10 mouse cellular contexts compared by ENCODE assay signal in genomic region chr14:17020603-17021356, GRCm38 (mm10).
A peak's percentile ranks its signal among the peaks of the same experiment; 100 is the strongest.
DNase-seq lines count a peak whose midpoint lies in the region; ATAC-seq and TF ChIP-seq lines count a peak whose summit lies in the region.
"Had no signal": no experiment of that assay in that cellular context is flagged by ENCODE, and none has a peak within 500 bp of the region (broad histone marks: within the 10 kb centered on the region; RNA-seq: fewer than 3 reads in every experiment).

No protein-coding gene starts in this region.

- WGBS in kidney, embryonic 14.5 days = 43% methylated on average over 4 of the region's 4 CpGs
- WGBS in hindbrain, postnatal 0 days = 36% methylated on average over 4 of the region's 4 CpGs
- 17% methylated on average over 4 of the region's 4 CpGs for WGBS in neural tube, embryonic 15.5 days

- H3K4me3 ChIP-seq in kidney, embryonic 14.5 days (ENCODE audit: low read length) = no peak overlapping the region
- H3K4me3 ChIP-seq in hindbrain, postnatal 0 days (ENCODE audit: low read length) = no peak overlapping the region
- no peak overlapping the region for H3K4me3 ChIP-seq in neural tube, embryonic 15.5 days (replicated peaks)

- no peaks in the 10 kb centered on the region for H3K36me3 ChIP-seq in kidney, embryonic 14.5 days (ENCODE audit: control insufficient read depth, insufficient read depth, low read length)
- no peaks in the 10 kb centered on the region for H3K36me3 ChIP-seq in hindbrain, postnatal 0 days (ENCODE audit: insufficient read depth, low read length)
- no peaks in the 10 kb centered on the region for H3K36me3 ChIP-seq in neural tube, embryonic 15.5 days

- no peak overlapping the region for H3K4me2 ChIP-seq in kidney, embryonic 14.5 days (replicated peaks; ENCODE audit: low read depth, low read length)
- no peak overlapping the region for H3K4me2 ChIP-seq in hindbrain, postnatal 0 days (ENCODE audit: low read depth, low read length)
- no peak overlapping the region for H3K4me2 ChIP-seq in neural tube, embryonic 15.5 days

- H3K27me3 ChIP-seq in kidney, embryonic 14.5 days (ENCODE audit: control insufficient read depth, insufficient read depth, low read length) = no peaks in the 10 kb centered on the region
- H3K27me3 ChIP-seq in hindbrain, postnatal 0 days (ENCODE audit: insufficient read depth, low read length) = no peaks in the 10 kb centered on the region
- H3K27me3 ChIP-seq in neural tube, embryonic 15.5 days (replicated peaks) = no peaks in the 10 kb centered on the region

- TF ChIP-seq CTCF in hindbrain, postnatal 0 days (IDR thresholded peaks at IDR 0.05; ENCODE audit: low read depth) = no peak

- H3K9ac ChIP-seq in kidney, embryonic 14.5 days (ENCODE audit: low read depth, low read length) = no peak overlapping the region
- no peak overlapping the region for H3K9ac ChIP-seq in hindbrain, postnatal 0 days (replicated peaks; ENCODE audit: low read length)
- no peak overlapping the region for H3K9ac ChIP-seq in neural tube, embryonic 15.5 days (replicated peaks)

- ATAC-seq in kidney, embryonic 14.5 days (ENCODE audit: low FRiP score, low TSS enrichment) = no peak
- peak; percentile 62; the same call in 1 of the 2 replicates for ATAC-seq in hindbrain, postnatal 0 days
- ATAC-seq in neural tube, embryonic 15.5 days (ENCODE audit: low FRiP score) = peak; percentile 75; the same call in 1 of the 2 replicates

- no peak overlapping the region for H3K27ac ChIP-seq in kidney, embryonic 14.5 days (ENCODE audit: low read depth, low read length)
- H3K27ac ChIP-seq in hindbrain, postnatal 0 days = no peak overlapping the region
- H3K27ac ChIP-seq in neural tube, embryonic 15.5 days (replicated peaks) = no peak overlapping the region

- DNase-seq in cerebellum, postnatal 10 days = peak; percentile 12 to 38
- DNase-seq in cerebellum, adult 18-20 months = no peak
- DNase-seq in kidney, postnatal 14 days = peak; percentile 16
- DNase-seq in hindbrain, postnatal 0 days (ENCODE audit: low spot score) = no peak
- no peak for DNase-seq in left cerebral cortex, adult 9 months (ENCODE audit: low spot score in 2 of 2)
- DNase-seq in right cerebral cortex, postnatal 4 days = no peak
- DNase-seq: adrenal gland, postnatal 36 days; cerebellum, adult 11 months had no signal

- H3K9me3 ChIP-seq in kidney, embryonic 14.5 days (ENCODE audit: control insufficient read depth, low read length) = no peaks in the 10 kb centered on the region
- H3K9me3 ChIP-seq in hindbrain, postnatal 0 days (ENCODE audit: low read length) = no peaks in the 10 kb centered on the region
- no peaks in the 10 kb centered on the region for H3K9me3 ChIP-seq in neural tube, embryonic 15.5 days (replicated peaks)

- no peaks in the 10 kb centered on the region for H3K4me1 ChIP-seq in kidney, embryonic 14.5 days (ENCODE audit: control insufficient read depth, insufficient read depth, low read length)
- no peaks in the 10 kb centered on the region for H3K4me1 ChIP-seq in hindbrain, postnatal 0 days (ENCODE audit: insufficient read depth, low read length)
- H3K4me1 ChIP-seq in neural tube, embryonic 15.5 days = 0 out of 2 replicates have a peak, but pooled peaks cover 3% of the 10 kb centered on the region

Comparison
In these comparisons a context has a peak if more than half of its experiments do, and no peak if none do; other contexts are left out.
1. DNase-seq: peak in cerebellum, postnatal 10 days (2 of 2) and kidney, postnatal 14 days (single experiment); none in cerebellum, adult 18-20 months (0 of 2), hindbrain, postnatal 0 days (single experiment), left cerebral cortex, adult 9 months (0 of 2) and right cerebral cortex, postnatal 4 days (single experiment).